Mouse (Mus musculus) intestine, postnatal 0 days (tissue): ENCODE results near the gene Olfr655. TPM values are rescaled to one million over a fixed set of nuclear protein-coding genes. Genes with fewer than 3 reads are reported as not detected.
A peak's percentile ranks its signal among the peaks of the same experiment; 100 is the strongest.

Experiments used
- ATAC-seq: fragments of 200-750 bp; cut with Nextera tagmentation; 2 replicates; pipeline ENCODE4 v1.8.0; 2017; ENCODE audit warnings: mild to moderate bottlenecking, moderate TSS enrichment, moderate library complexity
- H3K27ac ChIP-seq: fragments of 300-500 bp; sonication (generic); 2 replicates; pipeline ENCODE4 v1.5.1; 2014; ENCODE audit warnings: mild to moderate bottlenecking, low read depth, low read length, moderate library complexity
- H3K27me3 ChIP-seq: fragments of 300-500 bp; sonication (generic); replicated peaks from 2 replicates; pipeline ENCODE4 v1.6.1; 2014; ENCODE audit warnings: low read length, mixed read lengths; ENCODE audit not compliant: control insufficient read depth, insufficient read depth
- H3K36me3 ChIP-seq: fragments of 300-500 bp; sonication (generic); 2 replicates; pipeline ENCODE4 v1.6.1; 2014; ENCODE audit warnings: mild to moderate bottlenecking, moderate library complexity; ENCODE audit not compliant: control insufficient read depth, insufficient read depth
- H3K4me1 ChIP-seq: fragments of 300-500 bp; sonication (generic); replicated peaks from 2 replicates; pipeline ENCODE4 v1.6.1; 2014; ENCODE audit warnings: antibody characterized with exemption, low read length, mixed read lengths; ENCODE audit not compliant: control insufficient read depth, insufficient read depth
- H3K4me2 ChIP-seq: fragments of 300-500 bp; sonication (generic); replicated peaks from 2 replicates; pipeline ENCODE4 v1.6.1; 2014; ENCODE audit warnings: low read depth, mild to moderate bottlenecking, moderate library complexity
- H3K4me3 ChIP-seq: fragments of 300-500 bp; sonication (generic); 2 replicates; pipeline ENCODE4 v1.5.1; 2014; ENCODE audit warnings: low read depth, low read length
- H3K9ac ChIP-seq: fragments of 300-500 bp; sonication (generic); 2 replicates; pipeline ENCODE4 v1.6.1; 2014; ENCODE audit warnings: mild to moderate bottlenecking, low read depth, low read length
- H3K9me3 ChIP-seq: fragments of 300-500 bp; sonication (generic); 2 replicates; pipeline ENCODE4 v1.6.1; 2016; ENCODE audit warnings: mixed run types; ENCODE audit not compliant: control insufficient read depth
- CTCF ChIP-seq: sonication (generic); IDR thresholded peaks from 2 replicates; pipeline ENCODE4 v1.5.1; 2016; ENCODE audit warnings: low read depth, mild to moderate bottlenecking, control low read depth, antibody characterized with exemption, moderate library complexity
- WGBS: fragments of 180-500 bp; shearing (Covaris S2); extraction: QIAGEN DNeasy Blood & Tissue Kit; methylation state at CpG from one replicate; pipeline ENCODE4 v1.1.7; 2014; 5-methylcytosine and 5-hydroxymethylcytosine counted together
- polyA plus RNA-seq: library from polyadenylated mRNA; unstranded; fragments of >200 nt; fragmentation: Nextera tagmentation; extraction: Ambion mirVana; gene quantifications from 2 replicates; pipeline ENCODE4 v1.2.1, GENCODE M21; 2015

The Olfr655 gene
- polyA plus RNA-seq, result not detected in 2 replicates

- H3K9me3 ChIP-seq, result no peaks in the 10 kb centered on the region
- no peak within 1 kb of the TSS for H3K4me2 ChIP-seq
- H3K36me3 ChIP-seq, result no peaks in the 10 kb centered on the region
- H3K27ac ChIP-seq, result no peak within 1 kb of the TSS
- H3K27me3 ChIP-seq, result no peaks in the 10 kb centered on the region
- H3K9ac ChIP-seq, result no peak within 1 kb of the TSS
- TF ChIP-seq CTCF, result no peak
- H3K4me3 ChIP-seq, result no peak within 1 kb of the TSS
- 88% methylated on average over 2 of the region's 2 CpGs for WGBS
- no peak for ATAC-seq
- H3K4me1 ChIP-seq, result no peaks in the 10 kb centered on the region
Observed at GRCm38 (mm10) chr7:104601679-104602078, at the start of gene Olfr655. TSS of gene Olfr655 (minus strand) at chr7:104601779.

- no peaks in the 10 kb centered on the region for H3K9me3 ChIP-seq
- H3K9ac ChIP-seq, result no peak within 1 kb of the TSS
- H3K4me2 ChIP-seq, result peak within 1 kb of the TSS; percentile 55
- 21% methylated on average over 22 of the region's 22 CpGs for WGBS
- peak; percentile 81 for TF ChIP-seq CTCF
- peak; percentile 73; the same call in 1 of the 2 replicates for ATAC-seq
- no peaks in the 10 kb centered on the region for H3K27me3 ChIP-seq
- H3K4me3 ChIP-seq, result no peak within 1 kb of the TSS
- no peaks in the 10 kb centered on the region for H3K4me1 ChIP-seq
- H3K36me3 ChIP-seq, result no peaks in the 10 kb centered on the region
- no peak within 1 kb of the TSS for H3K27ac ChIP-seq
Observed at GRCm38 (mm10) chr7:104646841-104647482, 45.4 kb upstream of the Olfr655 start, which contains the start of gene Olfr658. TSS of gene Olfr658 (minus strand) at chr7:104647305.

- TF ChIP-seq CTCF, result no peak
- Histone ChIP-seq H3K4me3 (no peak within 1 kb of the TSS), H3K9ac (no peak within 1 kb of the TSS), H3K27me3 (no peaks in the 10 kb centered on the region), H3K36me3 (no peaks in the 10 kb centered on the region), H3K9me3 (no peaks in the 10 kb centered on the region), H3K4me1 (no peaks in the 10 kb centered on the region), H3K4me2 (no peak within 1 kb of the TSS), H3K27ac (no peak within 1 kb of the TSS)
- no peak for ATAC-seq
Observed at GRCm38 (mm10) chr7:104624494-104624893, 22.9 kb upstream of the Olfr655 start, which contains the start of gene Olfr657. TSS of gene Olfr657 (plus strand) at chr7:104624794.

- Histone ChIP-seq H3K4me3 (no peak within 1 kb of the TSS), H3K4me1 (no peaks in the 10 kb centered on the region), H3K4me2 (no peak within 1 kb of the TSS), H3K36me3 (no peaks in the 10 kb centered on the region), H3K9me3 (no peaks in the 10 kb centered on the region), H3K27ac (no peak within 1 kb of the TSS), H3K27me3 (no peaks in the 10 kb centered on the region), H3K9ac (no peak within 1 kb of the TSS)
- 75% methylated on average over 4 of the region's 4 CpGs for WGBS
- no peak for TF ChIP-seq CTCF
- ATAC-seq, result no peak
Observed at GRCm38 (mm10) chr7:104613655-104614054, 12.1 kb upstream of the Olfr655 start, which contains the start of gene Olfr656. TSS of gene Olfr656 (plus strand) at chr7:104613955.

GRCm38 (mm10) chr7:104604727-104605126 lies 3.1 kb upstream of the Olfr655 start:
- Histone ChIP-seq H3K9me3 (no peaks in the 10 kb centered on the region), H3K9ac (no peak overlapping the region), H3K27ac (no peak overlapping the region), H3K36me3 (no peaks in the 10 kb centered on the region), H3K4me1 (no peaks in the 10 kb centered on the region), H3K4me2 (no peak overlapping the region), H3K27me3 (no peaks in the 10 kb centered on the region), H3K4me3 (no peak overlapping the region)
- no peak for ATAC-seq
- no peak for TF ChIP-seq CTCF

- no peaks in the 10 kb centered on the region for H3K36me3 ChIP-seq
- no peak overlapping the region for H3K4me3 ChIP-seq
- H3K4me1 ChIP-seq, result no peaks in the 10 kb centered on the region
- 9% methylated on average over 3 of the region's 3 CpGs for WGBS
- H3K27me3 ChIP-seq, result no peaks in the 10 kb centered on the region
- ATAC-seq, result peak; percentile 38; the same call in 1 of the 2 replicates
- no peaks in the 10 kb centered on the region for H3K9me3 ChIP-seq
- TF ChIP-seq CTCF, result peak; percentile 89
- H3K27ac ChIP-seq, result no peak overlapping the region
- no peak overlapping the region for H3K9ac ChIP-seq
- H3K4me2 ChIP-seq, result no peak overlapping the region
Observed at GRCm38 (mm10) chr7:104603173-104603572, 1.6 kb upstream of the Olfr655 start.

GRCm38 (mm10) chr7:104588274-104588673 lies 13.3 kb downstream of the Olfr655 start:
- Histone ChIP-seq H3K4me3 (no peak overlapping the region), H3K4me2 (no peak overlapping the region), H3K9ac (no peak overlapping the region), H3K27me3 (no peaks in the 10 kb centered on the region), H3K36me3 (no peaks in the 10 kb centered on the region), H3K9me3 (no peaks in the 10 kb centered on the region), H3K4me1 (no peaks in the 10 kb centered on the region), H3K27ac (no peak overlapping the region)
- TF ChIP-seq CTCF, result no peak
- WGBS, result 85% methylated on average over 5 of the region's 5 CpGs
- no peak for ATAC-seq
